Mouse (Mus musculus) limb, embryonic 13.5 days (tissue): ENCODE data around the gene Tia1. TPM values are rescaled to one million over a fixed set of nuclear protein-coding genes. Genes with fewer than 3 reads are reported as not detected.
A peak's percentile ranks its signal among the peaks of the same experiment; 100 is the strongest.
"Not testable (repeated sequence)": the region's sequence is repeated elsewhere in the genome, so short reads cannot be mapped to it uniquely, and the experiment has no call there.

Experiments
- ATAC-seq: fragments of 200-750 bp; cut with Nextera tagmentation; 2 replicates; pipeline ENCODE4 v1.8.0; 2017; ENCODE audit warnings: low read depth, moderate number of reproducible peaks, moderate TSS enrichment; ENCODE audit not compliant: low FRiP score
- H3K27ac ChIP-seq: fragments of 300-500 bp; sonication (generic); 2 replicates; pipeline ENCODE4 v1.5.1; 2015; ENCODE audit warnings: inconsistent platforms, mild to moderate bottlenecking, moderate library complexity
- H3K27me3 ChIP-seq: fragments of 300-500 bp; sonication (generic); 2 replicates; pipeline ENCODE4 v1.6.1; 2015; ENCODE audit warnings: mild to moderate bottlenecking, inconsistent platforms
- H3K36me3 ChIP-seq: fragments of 300-500 bp; sonication (generic); 2 replicates; pipeline ENCODE4 v1.6.1; 2015; ENCODE audit warnings: inconsistent platforms, mild to moderate bottlenecking, moderate library complexity
- H3K4me1 ChIP-seq: fragments of 300-500 bp; sonication (generic); 2 replicates; pipeline ENCODE4 v1.6.1; 2015; ENCODE audit warnings: inconsistent platforms
- H3K4me2 ChIP-seq: fragments of 300-500 bp; sonication (generic); replicated peaks from 2 replicates; pipeline ENCODE4 v1.6.1; 2015; ENCODE audit warnings: inconsistent platforms, mild to moderate bottlenecking, moderate library complexity
- H3K4me3 ChIP-seq: fragments of 300-500 bp; sonication (generic); 2 replicates; pipeline ENCODE4 v1.5.1; 2015; ENCODE audit warnings: moderate library complexity, mild to moderate bottlenecking, inconsistent platforms
- H3K9ac ChIP-seq: fragments of 300-500 bp; sonication (generic); 2 replicates; pipeline ENCODE4 v1.6.1; 2015; ENCODE audit warnings: mild to moderate bottlenecking, inconsistent platforms
- H3K9me3 ChIP-seq: fragments of 300-500 bp; sonication (generic); 2 replicates; pipeline ENCODE4 v1.6.1; 2016; ENCODE audit warnings: inconsistent platforms
- WGBS: fragments of 180-500 bp; shearing (Covaris S2); methylation state at CpG from one replicate; pipeline ENCODE4 v1.1.7; 2015; 5-methylcytosine and 5-hydroxymethylcytosine counted together
- polyA plus RNA-seq: library from polyadenylated mRNA; unstranded; fragments of >200 nt; fragmentation: Nextera tagmentation; extraction: Ambion mirVana; gene quantifications from 2 replicates; pipeline ENCODE4 v1.2.1, GENCODE M21; 2015

Tia1 gene
- polyA plus RNA-seq, 1 experiment from 2014 or later: 293 TPM

GRCm38 (mm10) chr6:86370764-86371339 is 33.2 kb upstream of the Tia1 start, which contains the start of gene Snrpg:
Gene Snrpg (plus strand): TSS chr6:86371304.
- 19% methylated on average over 15 of the region's 15 CpGs for WGBS
- peaks cover 36% of the 10 kb centered on the region for H3K36me3 ChIP-seq
- peak; percentile 54 for ATAC-seq
- H3K4me1 ChIP-seq: peaks cover 36% of the 10 kb centered on the region
- H3K9ac ChIP-seq: peak within 1 kb of the TSS; percentile 89
- peak within 1 kb of the TSS; percentile 90 for H3K4me3 ChIP-seq
- no peaks in the 10 kb centered on the region for H3K9me3 ChIP-seq
- H3K27me3 ChIP-seq: no peaks in the 10 kb centered on the region
- H3K27ac ChIP-seq: peak within 1 kb of the TSS; percentile 89
- H3K4me2 ChIP-seq: peak within 1 kb of the TSS; percentile 84

DNA sequence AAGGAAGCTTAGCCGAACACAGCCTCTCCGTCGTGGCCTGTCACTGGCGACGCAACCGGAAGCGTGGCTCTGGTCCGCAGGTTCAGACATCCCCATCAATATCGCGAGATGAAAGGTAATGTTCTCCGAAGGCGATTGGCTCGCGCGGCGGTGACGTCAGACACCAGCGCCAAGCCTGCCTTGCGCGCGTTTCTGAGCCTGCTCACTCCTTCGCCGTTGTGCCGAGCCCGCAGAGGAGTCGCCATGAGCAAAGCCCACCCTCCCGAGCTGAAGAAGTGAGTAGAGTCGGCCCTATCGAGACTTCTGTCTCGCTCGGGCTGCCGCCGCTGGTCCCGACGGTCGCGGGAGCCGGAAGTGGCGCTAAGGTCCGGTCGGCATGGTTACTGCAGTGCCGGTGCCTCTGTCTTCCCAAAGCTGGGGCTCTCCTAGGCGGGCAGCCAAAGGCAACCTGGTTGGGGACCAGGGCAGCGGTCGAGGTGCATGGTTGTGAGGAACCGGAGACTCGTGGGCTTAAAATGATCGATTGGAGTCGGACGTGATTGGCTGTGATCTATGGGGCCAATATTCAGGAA is 32.6 kb upstream of the Tia1 start:
- H3K4me1 ChIP-seq: peaks cover 32% of the 10 kb centered on the region
- peak overlapping the region; percentile 89 for H3K9ac ChIP-seq
- peak overlapping the region; percentile 90 for H3K4me3 ChIP-seq
- under 1% methylated on average over 50 of the region's 50 CpGs for WGBS
- peak; percentile 96 for ATAC-seq
- peak overlapping the region; percentile 84 for H3K4me2 ChIP-seq
- H3K9me3 ChIP-seq: no peaks in the 10 kb centered on the region
- no peaks in the 10 kb centered on the region for H3K27me3 ChIP-seq
- H3K36me3 ChIP-seq: peaks cover 42% of the 10 kb centered on the region
- H3K27ac ChIP-seq: peak overlapping the region; percentile 89

- Histone ChIP-seq H3K27me3 (no peaks in the 10 kb centered on the region), H3K36me3 (peaks cover 48% of the 10 kb centered on the region), H3K4me3 (peak overlapping the region; percentile 90), H3K27ac (no peak overlapping the region), H3K9ac (peak overlapping the region; percentile 89), H3K4me2 (peak overlapping the region; percentile 84), H3K9me3 (no peaks in the 10 kb centered on the region), H3K4me1 (peaks cover 26% of the 10 kb centered on the region)
- 6% methylated on average over 12 of the region's 12 CpGs for WGBS
- ATAC-seq: no peak
Measured at GRCm38 (mm10) chr6:86371950-86372516, 32.0 kb upstream of the Tia1 start.

- no peak overlapping the region for H3K4me3 ChIP-seq
- no peak overlapping the region for H3K9ac ChIP-seq
- ATAC-seq: no peak
- no peak overlapping the region for H3K27ac ChIP-seq
- peaks cover 25% of the 10 kb centered on the region for H3K4me1 ChIP-seq
- peaks cover 51% of the 10 kb centered on the region for H3K36me3 ChIP-seq
- WGBS: 94% methylated on average over 6 of the region's 6 CpGs
- no peak overlapping the region for H3K4me2 ChIP-seq
- no peaks in the 10 kb centered on the region for H3K27me3 ChIP-seq
- no peaks in the 10 kb centered on the region for H3K9me3 ChIP-seq
Measured at GRCm38 (mm10) chr6:86373556-86373955, 30.5 kb upstream of the Tia1 start.

GRCm38 (mm10) chr6:86378341-86378740 is 25.7 kb upstream of the Tia1 start:
- no peak for ATAC-seq
- Histone ChIP-seq H3K9me3 (no peaks in the 10 kb centered on the region), H3K9ac (no peak overlapping the region), H3K4me1 (0 out of 2 replicates have a peak, but pooled peaks cover 2% of the 10 kb centered on the region), H3K4me2 (no peak overlapping the region), H3K27me3 (no peaks in the 10 kb centered on the region), H3K4me3 (no peak overlapping the region), H3K27ac (no peak overlapping the region), H3K36me3 (peaks cover 55% of the 10 kb centered on the region)
- 92% methylated on average over 3 of the region's 3 CpGs for WGBS

DNA sequence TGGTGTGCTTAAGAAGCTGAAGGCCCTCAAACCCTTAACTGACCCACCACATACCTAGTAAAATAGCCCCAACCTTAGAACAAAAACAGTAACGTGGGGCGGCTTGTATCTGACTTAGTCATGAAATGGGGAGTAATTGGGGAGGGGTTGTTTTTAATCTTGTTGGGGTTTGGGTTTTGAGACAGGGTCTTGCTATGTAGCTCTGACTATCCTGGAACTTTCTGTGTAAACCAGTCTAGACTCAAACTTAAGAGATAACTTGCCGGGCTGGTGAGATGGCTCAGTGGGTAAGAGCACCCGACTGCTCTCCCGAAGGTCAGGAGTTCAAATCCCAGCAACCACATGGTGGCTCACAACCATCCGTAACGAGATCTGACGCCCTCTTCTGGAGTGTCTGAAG is 23.9 kb upstream of the Tia1 start:
- not testable (repeated sequence) for H3K4me3 ChIP-seq, H3K4me1 ChIP-seq, H3K9ac ChIP-seq, ATAC-seq, H3K27me3 ChIP-seq, H3K9me3 ChIP-seq, H3K4me2 ChIP-seq, H3K27ac ChIP-seq
- 79% methylated on average over 8 of the region's 8 CpGs for WGBS
- peaks cover 51% of the 10 kb centered on the region for H3K36me3 ChIP-seq

DNA sequence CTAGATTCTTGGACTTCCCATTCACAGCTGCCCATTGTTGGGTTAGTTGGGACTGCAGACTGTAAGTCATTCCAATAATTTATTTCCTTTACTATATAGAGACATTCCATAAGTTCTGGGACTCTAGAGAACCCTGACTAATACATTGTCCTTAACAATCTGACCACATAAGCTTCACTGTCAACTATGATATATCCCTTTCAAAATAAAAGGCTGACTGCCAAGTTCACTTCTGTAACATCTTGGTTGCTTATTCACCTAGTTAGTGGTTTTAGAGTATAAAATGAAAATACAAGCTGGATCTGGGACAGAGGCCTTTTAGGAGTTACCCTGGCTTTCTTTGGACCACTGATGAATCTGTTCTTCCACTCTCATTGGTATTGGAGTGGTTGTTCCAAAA is 21.5 kb upstream of the Tia1 start:
- H3K4me1 ChIP-seq: no peaks in the 10 kb centered on the region
- H3K9me3 ChIP-seq: no peaks in the 10 kb centered on the region
- no peak overlapping the region for H3K27ac ChIP-seq
- ATAC-seq: no peak
- H3K4me3 ChIP-seq: no peak overlapping the region
- H3K27me3 ChIP-seq: no peaks in the 10 kb centered on the region
- no peak overlapping the region for H3K4me2 ChIP-seq
- H3K9ac ChIP-seq: no peak overlapping the region
- H3K36me3 ChIP-seq: peaks cover 45% of the 10 kb centered on the region

GRCm38 (mm10) chr6:86383370-86383769 is 20.6 kb upstream of the Tia1 start:
- ATAC-seq: no peak
- Histone ChIP-seq H3K27ac (no peak overlapping the region), H3K4me1 (no peaks in the 10 kb centered on the region), H3K36me3 (peaks cover 45% of the 10 kb centered on the region), H3K9me3 (no peaks in the 10 kb centered on the region), H3K9ac (no peak overlapping the region), H3K4me3 (no peak overlapping the region), H3K27me3 (no peaks in the 10 kb centered on the region), H3K4me2 (no peak overlapping the region)
- WGBS: 47% methylated on average over 16 of the region's 16 CpGs

DNA sequence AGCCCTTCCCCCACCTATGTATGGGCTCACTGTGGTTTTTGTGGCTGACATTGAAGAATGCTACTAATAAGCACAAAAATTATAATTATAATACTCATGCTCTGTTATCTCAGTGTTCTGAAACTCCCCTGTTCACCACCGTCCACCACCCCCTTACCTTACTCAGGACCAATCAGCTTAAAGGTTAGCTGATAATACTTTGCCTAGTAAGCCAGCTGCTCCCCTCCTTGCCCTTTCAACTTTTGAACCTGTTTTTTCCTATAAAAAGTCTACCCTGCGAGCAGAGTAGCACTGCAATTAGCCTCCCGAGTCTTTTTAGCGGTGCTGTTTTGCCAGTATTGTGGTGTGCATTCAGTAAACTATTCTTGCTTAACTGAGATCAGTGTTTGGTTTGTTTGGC is 19.3 kb upstream of the Tia1 start:
- Histone ChIP-seq H3K36me3 (peaks cover 45% of the 10 kb centered on the region), H3K4me3 (no peak overlapping the region), H3K27ac (no peak overlapping the region), H3K4me1 (no peaks in the 10 kb centered on the region), H3K27me3 (no peaks in the 10 kb centered on the region), H3K9me3 (no peaks in the 10 kb centered on the region), H3K9ac (no peak overlapping the region), H3K4me2 (no peak overlapping the region)
- 47% methylated on average over 4 of the region's 4 CpGs for WGBS
- ATAC-seq: no peak

GRCm38 (mm10) chr6:86385362-86386104 is 18.5 kb upstream of the Tia1 start:
- Histone ChIP-seq H3K4me3 (no peak overlapping the region), H3K27ac (no peak overlapping the region), H3K36me3 (peaks cover 50% of the 10 kb centered on the region), H3K27me3 (no peaks in the 10 kb centered on the region), H3K9me3 (no peaks in the 10 kb centered on the region), H3K9ac (no peak overlapping the region), H3K4me2 (no peak overlapping the region), H3K4me1 (no peaks in the 10 kb centered on the region)
- 86% methylated on average over 5 of the region's 5 CpGs for WGBS
- ATAC-seq: no peak

GRCm38 (mm10) chr6:86387313-86387712 is 16.7 kb upstream of the Tia1 start:
- WGBS: 80% methylated on average over 12 of the region's 12 CpGs
- H3K27ac ChIP-seq: no peak overlapping the region
- H3K36me3 ChIP-seq: peaks cover 68% of the 10 kb centered on the region
- H3K4me2 ChIP-seq: no peak overlapping the region
- no peaks in the 10 kb centered on the region for H3K4me1 ChIP-seq
- no peaks in the 10 kb centered on the region for H3K27me3 ChIP-seq
- H3K9ac ChIP-seq: no peak overlapping the region
- no peak overlapping the region for H3K4me3 ChIP-seq
- H3K9me3 ChIP-seq: 0 out of 2 replicates have a peak, but pooled peaks cover 3% of the 10 kb centered on the region
- ATAC-seq: no peak

DNA sequence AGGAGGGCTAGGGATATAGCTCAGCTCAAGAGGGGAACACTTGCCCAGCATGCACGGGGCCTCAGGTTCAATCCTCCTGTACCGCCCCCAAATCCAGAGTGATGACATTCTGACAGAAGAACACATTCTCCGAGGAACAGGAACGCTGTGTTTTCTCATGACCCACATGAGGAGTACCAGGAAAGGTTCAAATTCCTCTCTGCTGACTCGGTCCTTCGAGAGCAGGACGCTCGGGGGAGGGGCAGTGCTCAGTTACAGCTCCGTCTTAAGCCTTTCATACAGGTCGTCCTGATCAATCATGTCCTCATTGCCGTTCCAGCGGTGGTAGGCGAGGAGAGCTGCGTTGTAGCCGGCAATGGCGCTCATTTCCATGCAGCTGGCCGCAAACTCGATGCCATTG is 15.6 kb upstream of the Tia1 start:
- H3K36me3 ChIP-seq: peaks cover 74% of the 10 kb centered on the region
- no peaks in the 10 kb centered on the region for H3K4me1 ChIP-seq
- no peak for ATAC-seq
- 83% methylated on average over 18 of the region's 18 CpGs for WGBS
- no peak overlapping the region for H3K9ac ChIP-seq
- no peak overlapping the region for H3K4me2 ChIP-seq
- no peak overlapping the region for H3K27ac ChIP-seq
- no peaks in the 10 kb centered on the region for H3K27me3 ChIP-seq
- H3K9me3 ChIP-seq: 0 out of 2 replicates have a peak, but pooled peaks cover 3% of the 10 kb centered on the region
- no peak overlapping the region for H3K4me3 ChIP-seq
